Mouse (Mus musculus) MEL (cell line): Measurements from ENCODE around the gene Tubb5. TPM values are rescaled to one million over a fixed set of nuclear protein-coding genes. Genes with fewer than 3 reads are reported as not detected.

Source experiments
- DNase-seq: peaks from one replicate; pipeline ENCODE4 v3.0.0; 2011; ENCODE audit warnings: low read depth, low spot score
- H3K27ac ChIP-seq: 2 replicates; pipeline ENCODE4 v1.5.1; 2012; ENCODE audit warnings: low read depth, mild to moderate bottlenecking, control low read depth, low read length, moderate library complexity; ENCODE audit not compliant: control insufficient read depth
- H3K27me3 ChIP-seq, 2 experiments: fragments of 150-350 bp in 1 of 2; sonication (generic) in 1 of 2; 2 replicates each; pipeline ENCODE4 v1.6.1; 2012; ENCODE audit warnings: low read length in 2 of 2, mild to moderate bottlenecking in 2 of 2, improper control_type of control experiment in 1 of 2, moderate library complexity in 1 of 2; ENCODE audit not compliant: insufficient read depth in 2 of 2, control insufficient read depth in 1 of 2
- H3K36me3 ChIP-seq, 2 experiments: 2 replicates each; pipeline ENCODE4 v1.6.1; 2012 to 2014; ENCODE audit warnings: low read length in 2 of 2, improper control_type of control experiment in 1 of 2, inconsistent platforms in 1 of 2, mild to moderate bottlenecking in 1 of 2; ENCODE audit not compliant: insufficient read depth in 2 of 2, control insufficient read depth in 1 of 2
- H3K4me1 ChIP-seq, 2 experiments: fragments of 150-350 bp in 1 of 2; sonication (generic) in 1 of 2; 2 replicates each; pipeline ENCODE4 v1.6.1; 2012; ENCODE audit warnings: low read length in 2 of 2, improper control_type of control experiment in 1 of 2, mild to moderate bottlenecking in 1 of 2; ENCODE audit not compliant: insufficient read depth in 2 of 2, control insufficient read depth in 1 of 2
- H3K4me3 ChIP-seq, 2 experiments: fragments of 150-350 bp in 1 of 2; sonication (generic) in 1 of 2; 2 replicates each; pipeline ENCODE4 v1.5.1; 2012; ENCODE audit warnings: low read depth in 2 of 2, low read length in 2 of 2, mild to moderate bottlenecking in 2 of 2, moderate library complexity in 2 of 2, control low read depth in 1 of 2, improper control_type of control experiment in 1 of 2; ENCODE audit not compliant: control insufficient read depth in 1 of 2, insufficient read depth in 1 of 2
- H3K79me2 ChIP-seq: 2 replicates; pipeline ENCODE4 v1.6.1; 2012; ENCODE audit warnings: mild to moderate bottlenecking, low read length, moderate library complexity; ENCODE audit not compliant: control insufficient read depth, poor library complexity, insufficient read depth
- H3K9ac ChIP-seq: 2 replicates; pipeline ENCODE4 v1.6.1; 2012; ENCODE audit warnings: low read depth, mild to moderate bottlenecking, control low read depth, low read length, moderate library complexity; ENCODE audit not compliant: control insufficient read depth, poor library complexity, severe bottlenecking
- H3K9me3 ChIP-seq: fragments of 150-350 bp; sonication (generic); replicated peaks from 2 replicates; pipeline ENCODE4 v1.6.1; 2012; ENCODE audit warnings: mild to moderate bottlenecking, low read length, improper control_type of control experiment, moderate library complexity; ENCODE audit not compliant: insufficient read depth
- CHD1 ChIP-seq: IDR thresholded peaks from 2 replicates; pipeline ENCODE4 v1.6.1; 2012; ENCODE audit warnings: low read depth, mild to moderate bottlenecking, inconsistent platforms, low read length, improper control_type of control experiment
- CHD2 ChIP-seq: IDR thresholded peaks from 2 replicates; pipeline ENCODE4 v1.6.1; 2011; ENCODE audit warnings: low read length, improper control_type of control experiment
- CTCF ChIP-seq, 3 experiments: IDR thresholded peaks in 2 of 3; conservative IDR thresholded peaks in 1 of 3; 2 replicates each; pipeline ENCODE4 v1.5.1; 2011 to 2012; ENCODE audit warnings: low read length in 3 of 3, low read depth in 2 of 3, mild to moderate bottlenecking in 2 of 3, improper control_type of control experiment in 1 of 3, inconsistent platforms in 1 of 3, mixed read lengths in 1 of 3, moderate library complexity in 1 of 3; ENCODE audit not compliant: control insufficient read depth in 1 of 3, insufficient read depth in 1 of 3, poor library complexity in 1 of 3, severe bottlenecking in 1 of 3
- E2F4 ChIP-seq: IDR thresholded peaks from 2 replicates; pipeline ENCODE4 v1.6.1; 2011; ENCODE audit warnings: low read depth, low read length, improper control_type of control experiment, borderline replicate concordance
- ELF1 ChIP-seq: IDR thresholded peaks from 2 replicates; pipeline ENCODE4 v1.6.1; 2014; ENCODE audit warnings: low read depth, mild to moderate bottlenecking, inconsistent platforms, low read length, improper control_type of control experiment, moderate library complexity
- EP300 ChIP-seq, 2 experiments: IDR thresholded peaks; 2 replicates each; pipeline ENCODE4 v1.6.1; 2011; ENCODE audit warnings: improper control_type of control experiment in 2 of 2, low read length in 2 of 2, low read depth in 1 of 2, mild to moderate bottlenecking in 1 of 2
- ETS1 ChIP-seq: IDR thresholded peaks from 2 replicates; pipeline ENCODE4 v1.6.1; 2012; ENCODE audit warnings: low read depth, mild to moderate bottlenecking, inconsistent platforms, low read length, improper control_type of control experiment, moderate library complexity
- GATA1 ChIP-seq: IDR thresholded peaks from 2 replicates; pipeline ENCODE4 v1.6.1; 2011; ENCODE audit warnings: low read depth, low read length, improper control_type of control experiment
- HCFC1 ChIP-seq: IDR thresholded peaks from 2 replicates; pipeline ENCODE4 v1.6.1; 2012; ENCODE audit warnings: low read depth, mild to moderate bottlenecking, inconsistent platforms, low read length, improper control_type of control experiment, moderate library complexity
- KAT2A ChIP-seq: conservative IDR thresholded peaks from 2 replicates; pipeline ENCODE4 v1.6.1; 2012; ENCODE audit warnings: low read depth, low read length, improper control_type of control experiment, inconsistent platforms
- MAX ChIP-seq: IDR thresholded peaks from 2 replicates; pipeline ENCODE4 v1.6.1; 2011; ENCODE audit warnings: low read length, improper control_type of control experiment
- MEF2A ChIP-seq: IDR thresholded peaks from 2 replicates; pipeline ENCODE4 v1.6.1; 2014; ENCODE audit warnings: low read depth, mild to moderate bottlenecking, inconsistent platforms, low read length, improper control_type of control experiment; ENCODE audit not compliant: poor library complexity, insufficient replicate concordance, severe bottlenecking; ENCODE audit errors: extremely low read depth
- MYB ChIP-seq: IDR thresholded peaks from 2 replicates; pipeline ENCODE4 v1.6.1; 2011; ENCODE audit warnings: mild to moderate bottlenecking, low read depth, low read length, improper control_type of control experiment
- MYC ChIP-seq: IDR thresholded peaks from 2 replicates; pipeline ENCODE4 v1.6.1; 2011; ENCODE audit warnings: low read depth, mild to moderate bottlenecking, low read length, improper control_type of control experiment, moderate library complexity
- NRF1 ChIP-seq: IDR thresholded peaks from 2 replicates; pipeline ENCODE4 v1.6.1; 2014; ENCODE audit warnings: low read depth, mild to moderate bottlenecking, inconsistent platforms, low read length, improper control_type of control experiment, moderate library complexity; ENCODE audit not compliant: poor library complexity, insufficient read depth, severe bottlenecking
- POLR2A ChIP-seq, 2 experiments: IDR thresholded peaks; 2 replicates each; pipeline ENCODE4 v1.6.1; 2011 to 2012; ENCODE audit warnings: low read length in 2 of 2, mild to moderate bottlenecking in 2 of 2, control low read depth in 1 of 2, improper control_type of control experiment in 1 of 2, low read depth in 1 of 2, moderate library complexity in 1 of 2; ENCODE audit not compliant: control insufficient read depth in 1 of 2, insufficient read depth in 1 of 2, poor library complexity in 1 of 2
- POLR2AphosphoS2 ChIP-seq: IDR thresholded peaks from 2 replicates; pipeline ENCODE4 v1.6.1; 2011; ENCODE audit warnings: low read length, improper control_type of control experiment
- POLR2AphosphoS5 ChIP-seq: IDR thresholded peaks from 2 replicates; pipeline ENCODE4 v1.6.1; 2012; ENCODE audit warnings: low read depth, borderline replicate concordance, mild to moderate bottlenecking, inconsistent platforms, low read length, moderate library complexity, mixed read lengths
- RAD21 ChIP-seq: IDR thresholded peaks from 2 replicates; pipeline ENCODE4 v1.6.1; 2011; ENCODE audit warnings: mild to moderate bottlenecking, low read depth, low read length, improper control_type of control experiment
- RCOR1 ChIP-seq: IDR thresholded peaks from 2 replicates; pipeline ENCODE4 v1.6.1; 2012; ENCODE audit warnings: low read depth, mild to moderate bottlenecking, inconsistent platforms, low read length, improper control_type of control experiment
- SMC3 ChIP-seq: IDR thresholded peaks from 2 replicates; pipeline ENCODE4 v1.6.1; 2011; ENCODE audit warnings: low read depth, low read length, improper control_type of control experiment
- TBP ChIP-seq: IDR thresholded peaks from 2 replicates; pipeline ENCODE4 v1.8.0; 2011; ENCODE audit warnings: low read depth, low read length, improper control_type of control experiment
- TCF12 ChIP-seq: IDR thresholded peaks from 2 replicates; pipeline ENCODE4 v1.6.1; 2014; ENCODE audit warnings: low read depth, mild to moderate bottlenecking, inconsistent platforms, low read length, improper control_type of control experiment, moderate library complexity
- USF1 ChIP-seq: IDR thresholded peaks from 2 replicates; pipeline ENCODE4 v1.6.1; 2014; ENCODE audit warnings: low read depth, mild to moderate bottlenecking, inconsistent platforms, low read length, improper control_type of control experiment, moderate library complexity
- USF2 ChIP-seq, 2 experiments: IDR thresholded peaks; 2 replicates each; pipeline ENCODE4 v1.6.1; 2011 to 2012; ENCODE audit warnings: improper control_type of control experiment in 2 of 2, low read length in 2 of 2, borderline replicate concordance in 1 of 2, inconsistent platforms in 1 of 2, low read depth in 1 of 2, mild to moderate bottlenecking in 1 of 2; ENCODE audit not compliant: insufficient read depth in 1 of 2
- ZC3H11A ChIP-seq: IDR thresholded peaks from 2 replicates; pipeline ENCODE4 v1.6.1; 2012; ENCODE audit warnings: low read depth, mild to moderate bottlenecking, inconsistent platforms, low read length, improper control_type of control experiment
- ZKSCAN1 ChIP-seq: IDR thresholded peaks from 2 replicates; pipeline ENCODE4 v1.6.1; 2012; ENCODE audit warnings: low read depth, mild to moderate bottlenecking, inconsistent platforms, low read length, improper control_type of control experiment, moderate library complexity
- ZMIZ1 ChIP-seq: IDR thresholded peaks from 2 replicates; pipeline ENCODE4 v1.6.1; 2012; ENCODE audit warnings: low read depth, mild to moderate bottlenecking, inconsistent platforms, low read length, improper control_type of control experiment, moderate library complexity
- ZNF384 ChIP-seq: IDR thresholded peaks from 2 replicates; pipeline ENCODE4 v1.6.1; 2012; ENCODE audit warnings: low read depth, mild to moderate bottlenecking, inconsistent platforms, low read length, improper control_type of control experiment
- polyA plus RNA-seq, 2 experiments: library from polyadenylated mRNA; stranded (reverse) in 1 of 2; unstranded in 1 of 2; fragments of >175 nt in 1 of 2; fragments of >200 nt in 1 of 2; gene quantifications; 2 replicates each; pipeline versions ENCODE4 v1.2.1 to v1.2.4; 2012; ENCODE audit warnings: low replicate concordance in 2 of 2, low read depth in 1 of 2; ENCODE audit not compliant: insufficient read length in 2 of 2, insufficient read depth in 1 of 2, missing spikeins in 1 of 2
- total RNA-seq: library from RNA; depleted of rRNA; stranded (reverse); fragments of 300-350 nt; gene quantifications from 2 replicates; pipeline ENCODE4 v1.2.3, GENCODE M21; 2012

Tubb5 gene
- total and polyA plus RNA-seq, 3 experiments = 1,040 to 1,575 (median 1,137) TPM

GRCm38 (mm10) chr17:35873774-35874519 lies 35.8 kb upstream of the Tubb5 start (continued):
- TF ChIP-seq USF2 (IDR thresholded peaks at IDR 0.05; ENCODE audit: borderline replicate concordance in 1 of 2, insufficient read depth in 1 of 2, low read depth in 1 of 2, low read length in 2 of 2) (no peak), MAX (no peak), MYB (no peak), E2F4 (no peak), ETS1 (0 out of 2 replicates have a peak, but pooled peaks have one; percentile 22), GATA1 (peak; percentile 81), HCFC1 (peak; percentile 42; the same call in 1 of the 2 replicates), TBP (no peak), MYC (0 out of 2 replicates have a peak, but pooled peaks have one; percentile 32), MEF2A (no peak), CHD1 (no peak), CHD2 (no peak), ELF1 (no peak), ZC3H11A (peak; percentile 86), POLR2AphosphoS2 (no peak), TCF12 (peak; percentile 76; the same call in 1 of the 2 replicates), POLR2AphosphoS5 (no peak), USF1 (no peak), ZKSCAN1 (no peak), RAD21 (peak; percentile 85)

GRCm38 (mm10) chr17:35870884-35871696 lies 33.0 kb upstream of the Tubb5 start:
- H3K4me1 ChIP-seq = peaks cover 2 to 18% of the 10 kb centered on the region in 2 experiments; a peak in 3 of 4 replicates

More at GRCm38 (mm10) chr17:35870884-35871696, 33.0 kb upstream of the Tubb5 start:
- no peaks in the 10 kb centered on the region for H3K9me3 ChIP-seq
- peaks cover 0 to 14% of the 10 kb centered on the region in 2 experiments; a peak in 2 of 4 replicates for H3K36me3 ChIP-seq
- H3K4me3 ChIP-seq = peak overlapping the region; percentile 21 to 38
- H3K27ac ChIP-seq = peak overlapping the region; percentile 88
- no peaks in the 10 kb centered on the region for H3K27me3 ChIP-seq
- TF ChIP-seq USF1 (0 out of 2 replicates have a peak, but pooled peaks have one; percentile 8), EP300 (IDR thresholded peaks at IDR 0.05; ENCODE audit: low read depth in 1 of 2, low read length in 2 of 2) (no peak), RAD21 (peak; percentile 70), SMC3 (peak; percentile 76), POLR2AphosphoS2 (no peak), CTCF (IDR thresholded peaks at IDR 0.05 in 2 of 3, conservative IDR thresholded peaks at IDR 0.05 in 1 of 3; ENCODE audit: control insufficient read depth in 1 of 3, insufficient read depth in 1 of 3, low read depth in 2 of 3, low read length in 3 of 3, poor library complexity in 1 of 3, severe bottlenecking in 1 of 3) (peak; percentile 59 to 80 (median 73)), NRF1 (no peak), POLR2A (IDR thresholded peaks at IDR 0.05; ENCODE audit: control insufficient read depth in 1 of 2, insufficient read depth in 1 of 2, low read depth in 1 of 2, low read length in 2 of 2, poor library complexity in 1 of 2) (0 out of 4 replicates have a peak, but pooled peaks of 1 of the 2 experiments have one; percentile 3), MYB (no peak), ZMIZ1 (no peak), KAT2A (no peak), ZKSCAN1 (no peak), CHD2 (no peak), RCOR1 (0 out of 2 replicates have a peak, but pooled peaks have one; percentile 17), TBP (0 out of 2 replicates have a peak, but pooled peaks have one; percentile 4), ZNF384 (peak; percentile 85), USF2 (IDR thresholded peaks at IDR 0.05; ENCODE audit: borderline replicate concordance in 1 of 2, insufficient read depth in 1 of 2, low read depth in 1 of 2, low read length in 2 of 2) (no peak), ZC3H11A (peak; percentile 46)
- DNase-seq = peak; percentile 74
- peak overlapping the region; percentile 52 for H3K9ac ChIP-seq
- H3K79me2 ChIP-seq = peaks cover 18% of the 10 kb centered on the region
